Mouse (Mus musculus): ENCODE results near the gene Sgpp2. TPM values are rescaled to one million over a fixed set of nuclear protein-coding genes. Genes with fewer than 3 reads are reported as not detected.

Sgpp2 gene
- polyA plus RNA-seq, 1 experiment from 2014 or later = 0.65 TPM

DNA sequence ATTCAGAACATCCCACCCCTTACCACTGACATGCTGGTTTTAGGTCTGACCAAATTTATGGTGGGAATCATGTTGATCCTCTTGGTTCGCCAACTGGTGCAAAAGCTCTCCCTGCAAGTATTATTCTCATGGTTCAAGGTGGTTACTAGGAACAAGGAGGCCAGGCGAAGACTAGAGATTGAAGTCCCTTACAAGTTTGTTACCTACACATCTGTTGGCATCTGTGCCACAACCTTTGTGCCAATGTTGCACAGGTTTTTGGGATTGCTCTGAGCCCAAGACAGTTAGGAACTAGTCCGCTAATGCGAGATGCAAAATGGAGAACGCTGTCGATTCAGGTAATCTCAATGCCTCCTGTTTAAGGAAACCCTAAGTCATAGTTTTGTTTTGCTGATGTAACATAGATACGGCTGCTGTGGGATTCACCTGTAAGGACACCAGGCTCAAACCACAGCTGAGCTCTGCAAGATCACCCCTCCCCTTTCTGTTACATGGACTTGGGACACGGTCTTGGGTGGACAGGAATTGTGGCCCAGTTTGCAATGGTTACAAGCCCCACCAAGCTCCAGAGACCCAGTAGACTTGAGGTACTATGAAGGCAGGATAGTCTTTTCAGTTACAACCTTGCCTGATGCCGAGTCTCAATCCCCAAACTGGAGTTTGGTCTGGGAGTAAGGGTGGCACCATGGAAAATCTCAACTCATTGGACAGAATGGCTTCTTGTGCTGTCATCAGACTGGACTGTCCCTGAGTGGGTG is 107.2 kb downstream of the Sgpp2 start:
- H3K4me1 ChIP-seq (ENCODE audit: control insufficient read depth, insufficient read depth, low read length) = no peaks in the 10 kb centered on the region
- no peak overlapping the region for H3K27ac ChIP-seq (replicated peaks; ENCODE audit: low read depth, low read length)
- no peak overlapping the region for H3K4me3 ChIP-seq (ENCODE audit: low read depth, low read length)
- no peaks in the 10 kb centered on the region for H3K27me3 ChIP-seq (ENCODE audit: control insufficient read depth, insufficient read depth, low read length)
- H3K9ac ChIP-seq (ENCODE audit: low read length) = no peak overlapping the region
- no peaks in the 10 kb centered on the region for H3K36me3 ChIP-seq (ENCODE audit: control insufficient read depth, insufficient read depth, low read length)
- no peaks in the 10 kb centered on the region for H3K9me3 ChIP-seq (ENCODE audit: control insufficient read depth, low read length)
- no peak overlapping the region for H3K4me2 ChIP-seq (ENCODE audit: low read depth, severe bottlenecking)
- 96% methylated on average over 9 of the region's 9 CpGs for WGBS
- ATAC-seq (ENCODE audit: insufficient number of reproducible peaks, low FRiP score, low TSS enrichment, low read depth) = no peak
- DNase-seq (ENCODE audit: low spot score) = no peak

DNA sequence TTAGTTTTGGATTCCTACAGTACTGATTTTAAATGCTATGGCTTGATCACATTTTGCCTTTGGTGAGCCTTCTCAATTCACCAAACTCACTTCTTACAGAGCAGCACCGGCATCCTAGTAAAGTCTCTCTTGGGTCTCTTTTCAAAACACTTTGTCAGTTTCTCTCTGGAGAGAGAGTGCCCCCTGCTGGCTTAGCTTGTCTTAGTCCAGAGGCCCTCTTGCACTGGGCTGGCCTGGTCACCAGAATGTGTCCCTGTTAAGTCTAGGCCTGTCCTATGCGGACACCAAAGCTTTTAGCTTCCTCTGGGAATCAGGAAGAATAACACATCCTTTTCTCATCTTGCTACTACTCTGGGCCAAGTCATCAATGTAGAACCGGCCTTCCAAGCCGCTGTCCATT is 109.4 kb downstream of the Sgpp2 start:
- Histone ChIP-seq H3K9me3 (ENCODE audit: control insufficient read depth, low read length) (no peaks in the 10 kb centered on the region), H3K4me1 (ENCODE audit: control insufficient read depth, insufficient read depth, low read length) (no peaks in the 10 kb centered on the region), H3K9ac (ENCODE audit: low read length) (no peak overlapping the region), H3K27me3 (ENCODE audit: control insufficient read depth, insufficient read depth, low read length) (no peaks in the 10 kb centered on the region), H3K4me3 (ENCODE audit: low read depth, low read length) (no peak overlapping the region), H3K4me2 (ENCODE audit: low read depth, severe bottlenecking) (no peak overlapping the region), H3K27ac (replicated peaks; ENCODE audit: low read depth, low read length) (no peak overlapping the region), H3K36me3 (ENCODE audit: control insufficient read depth, insufficient read depth, low read length) (peaks cover 2% of the 10 kb centered on the region; the same call in 1 of the 2 replicates)
- WGBS = 48% methylated on average over 4 of the region's 4 CpGs
- ATAC-seq (ENCODE audit: insufficient number of reproducible peaks, low FRiP score, low TSS enrichment, low read depth) (0 out of 2 replicates have a peak, but pooled peaks have one; percentile 57), DNase-seq (ENCODE audit: low spot score) (peak; percentile 90)

GRCm38 (mm10) chr1:78420271-78420670 is 110.1 kb downstream of the Sgpp2 start:
- 90% methylated on average over 6 of the region's 6 CpGs for WGBS
- DNase-seq (ENCODE audit: low spot score) (no peak), ATAC-seq (ENCODE audit: insufficient number of reproducible peaks, low FRiP score, low TSS enrichment, low read depth) (no peak)
- Histone ChIP-seq H3K36me3 (ENCODE audit: control insufficient read depth, insufficient read depth, low read length) (peaks cover 2% of the 10 kb centered on the region; the same call in 1 of the 2 replicates), H3K27ac (replicated peaks; ENCODE audit: low read depth, low read length) (no peak overlapping the region), H3K4me1 (ENCODE audit: control insufficient read depth, insufficient read depth, low read length) (no peaks in the 10 kb centered on the region), H3K4me2 (ENCODE audit: low read depth, severe bottlenecking) (no peak overlapping the region), H3K9me3 (ENCODE audit: control insufficient read depth, low read length) (no peaks in the 10 kb centered on the region), H3K27me3 (ENCODE audit: control insufficient read depth, insufficient read depth, low read length) (no peaks in the 10 kb centered on the region), H3K9ac (ENCODE audit: low read length) (no peak overlapping the region), H3K4me3 (ENCODE audit: low read depth, low read length) (no peak overlapping the region)

DNA sequence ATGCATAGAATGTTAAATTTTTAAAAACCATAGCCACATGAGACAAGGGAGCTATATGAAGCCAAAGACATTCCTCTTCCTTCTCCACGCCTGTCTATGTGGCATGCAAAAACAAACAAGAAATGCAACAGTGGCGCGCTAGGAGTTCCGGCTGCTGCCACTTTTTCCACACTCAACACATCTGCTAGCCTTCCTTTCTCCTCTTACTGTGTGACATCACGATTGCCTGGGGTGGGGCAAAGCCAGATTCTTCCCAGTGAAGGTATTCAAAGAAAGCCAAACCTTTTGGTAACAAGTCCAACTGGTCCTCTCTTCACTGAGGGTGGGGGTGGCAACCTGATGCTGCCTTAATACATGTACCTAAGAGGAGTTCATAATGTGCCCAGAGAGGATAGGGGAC is 111.6 kb downstream of the Sgpp2 start:
- H3K27ac ChIP-seq (replicated peaks; ENCODE audit: low read depth, low read length) = no peak overlapping the region
- no peak overlapping the region for H3K4me3 ChIP-seq (ENCODE audit: low read depth, low read length)
- H3K27me3 ChIP-seq (ENCODE audit: control insufficient read depth, insufficient read depth, low read length) = no peaks in the 10 kb centered on the region
- peaks cover 9% of the 10 kb centered on the region; the same call in 1 of the 2 replicates for H3K4me1 ChIP-seq (ENCODE audit: control insufficient read depth, insufficient read depth, low read length)
- H3K9ac ChIP-seq (ENCODE audit: low read length) = no peak overlapping the region
- DNase-seq (ENCODE audit: low spot score) = no peak
- no peak overlapping the region for H3K4me2 ChIP-seq (ENCODE audit: low read depth, severe bottlenecking)
- WGBS = 88% methylated on average over 5 of the region's 5 CpGs
- ATAC-seq (ENCODE audit: insufficient number of reproducible peaks, low FRiP score, low TSS enrichment, low read depth) = no peak
- H3K9me3 ChIP-seq (ENCODE audit: control insufficient read depth, low read length) = no peaks in the 10 kb centered on the region
- H3K36me3 ChIP-seq (ENCODE audit: control insufficient read depth, insufficient read depth, low read length) = peaks cover 2% of the 10 kb centered on the region; the same call in 1 of the 2 replicates

GRCm38 (mm10) chr1:78422576-78422975 is 112.4 kb downstream of the Sgpp2 start:
- no peaks in the 10 kb centered on the region for H3K9me3 ChIP-seq (ENCODE audit: control insufficient read depth, low read length)
- 78% methylated on average over 2 of the region's 2 CpGs for WGBS
- no peaks in the 10 kb centered on the region for H3K27me3 ChIP-seq (ENCODE audit: control insufficient read depth, insufficient read depth, low read length)
- H3K36me3 ChIP-seq (ENCODE audit: control insufficient read depth, insufficient read depth, low read length) = peaks cover 2% of the 10 kb centered on the region; the same call in 1 of the 2 replicates
- DNase-seq (ENCODE audit: low spot score) = no peak
- H3K4me2 ChIP-seq (ENCODE audit: low read depth, severe bottlenecking) = no peak overlapping the region
- no peak overlapping the region for H3K27ac ChIP-seq (replicated peaks; ENCODE audit: low read depth, low read length)
- peaks cover 9% of the 10 kb centered on the region; the same call in 1 of the 2 replicates for H3K4me1 ChIP-seq (ENCODE audit: control insufficient read depth, insufficient read depth, low read length)
- no peak overlapping the region for H3K4me3 ChIP-seq (ENCODE audit: low read depth, low read length)
- H3K9ac ChIP-seq (ENCODE audit: low read length) = no peak overlapping the region
- ATAC-seq (ENCODE audit: insufficient number of reproducible peaks, low FRiP score, low TSS enrichment, low read depth) = no peak

DNA sequence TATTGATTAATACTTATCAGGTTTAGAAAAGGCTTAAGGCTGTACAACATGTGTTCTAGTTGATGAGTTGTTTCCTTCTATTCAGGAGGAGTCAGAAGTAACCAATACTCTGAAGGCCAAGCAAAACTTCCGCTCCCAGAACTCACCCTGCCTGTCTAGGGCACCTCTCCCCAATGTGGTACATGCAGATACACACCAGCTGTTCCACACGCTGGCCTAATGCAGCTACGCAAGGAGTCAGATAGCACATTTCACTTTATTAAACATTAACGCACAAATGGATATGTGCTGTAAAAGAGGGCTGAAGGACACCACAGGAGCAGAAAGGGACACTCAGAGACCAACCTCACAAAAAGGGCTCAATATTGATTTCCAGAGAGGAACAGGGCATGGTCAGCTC is 114.7 kb downstream of the Sgpp2 start:
- H3K4me3 ChIP-seq (ENCODE audit: low read depth, low read length) = no peak overlapping the region
- ATAC-seq (ENCODE audit: insufficient number of reproducible peaks, low FRiP score, low TSS enrichment, low read depth) (no peak), DNase-seq (ENCODE audit: low spot score) (no peak)
- H3K4me2 ChIP-seq (ENCODE audit: low read depth, severe bottlenecking) = no peak overlapping the region
- H3K27ac ChIP-seq (replicated peaks; ENCODE audit: low read depth, low read length) = no peak overlapping the region
- 96% methylated on average over 4 of the region's 4 CpGs for WGBS
- H3K9ac ChIP-seq (ENCODE audit: low read length) = no peak overlapping the region
- H3K9me3 ChIP-seq (ENCODE audit: control insufficient read depth, low read length) = no peaks in the 10 kb centered on the region
- no peaks in the 10 kb centered on the region for H3K27me3 ChIP-seq (ENCODE audit: control insufficient read depth, insufficient read depth, low read length)
- peaks cover 2% of the 10 kb centered on the region; the same call in 1 of the 2 replicates for H3K36me3 ChIP-seq (ENCODE audit: control insufficient read depth, insufficient read depth, low read length)
- H3K4me1 ChIP-seq (ENCODE audit: control insufficient read depth, insufficient read depth, low read length) = peaks cover 9% of the 10 kb centered on the region; the same call in 1 of the 2 replicates

GRCm38 (mm10) chr1:78425309-78425708 is 115.2 kb downstream of the Sgpp2 start:
- H3K36me3 ChIP-seq (ENCODE audit: control insufficient read depth, insufficient read depth, low read length) = peaks cover 2% of the 10 kb centered on the region; the same call in 1 of the 2 replicates
- H3K4me2 ChIP-seq (ENCODE audit: low read depth, severe bottlenecking) = no peak overlapping the region
- peaks cover 9% of the 10 kb centered on the region; the same call in 1 of the 2 replicates for H3K4me1 ChIP-seq (ENCODE audit: control insufficient read depth, insufficient read depth, low read length)
- no peaks in the 10 kb centered on the region for H3K27me3 ChIP-seq (ENCODE audit: control insufficient read depth, insufficient read depth, low read length)
- no peak for ATAC-seq (ENCODE audit: insufficient number of reproducible peaks, low FRiP score, low TSS enrichment, low read depth)
- no peak overlapping the region for H3K9ac ChIP-seq (ENCODE audit: low read length)
- no peak for DNase-seq (ENCODE audit: low spot score)
- 0 out of 2 replicates have a peak overlapping the region, but pooled peaks have one; percentile 26 for H3K27ac ChIP-seq (replicated peaks; ENCODE audit: low read depth, low read length)
- no peak overlapping the region for H3K4me3 ChIP-seq (ENCODE audit: low read depth, low read length)
- H3K9me3 ChIP-seq (ENCODE audit: control insufficient read depth, low read length) = no peaks in the 10 kb centered on the region
- 93% methylated on average over 7 of the region's 7 CpGs for WGBS

- WGBS = 71% methylated on average over 7 of the region's 7 CpGs
- ATAC-seq (ENCODE audit: insufficient number of reproducible peaks, low FRiP score, low TSS enrichment, low read depth) = peak; percentile 47; the same call in 1 of the 2 replicates
- Histone ChIP-seq H3K9ac (ENCODE audit: low read length) (no peak overlapping the region), H3K9me3 (ENCODE audit: control insufficient read depth, low read length) (no peaks in the 10 kb centered on the region), H3K27me3 (ENCODE audit: control insufficient read depth, insufficient read depth, low read length) (no peaks in the 10 kb centered on the region), H3K4me1 (ENCODE audit: control insufficient read depth, insufficient read depth, low read length) (peaks cover 12% of the 10 kb centered on the region; the same call in 1 of the 2 replicates), H3K4me3 (ENCODE audit: low read depth, low read length) (no peak overlapping the region), H3K27ac (replicated peaks; ENCODE audit: low read depth, low read length) (0 out of 2 replicates have a peak overlapping the region, but pooled peaks have one; percentile 26), H3K4me2 (ENCODE audit: low read depth, severe bottlenecking) (no peak overlapping the region), H3K36me3 (ENCODE audit: control insufficient read depth, insufficient read depth, low read length) (peaks cover 2% of the 10 kb centered on the region; the same call in 1 of the 2 replicates)
- DNase-seq (ENCODE audit: low spot score) = no peak
Measured at GRCm38 (mm10) chr1:78425793-78426700, 115.9 kb downstream of the Sgpp2 start.

All from limb, embryonic 11.5 days (tissue).